Mouse (Mus musculus): ENCODE data around the gene Lsr. TPM values are rescaled to one million over a fixed set of nuclear protein-coding genes. Genes with fewer than 3 reads are reported as not detected.

Lsr gene
- polyA plus RNA-seq, 1 experiment from 2014 or later = 13.8 TPM

- Histone ChIP-seq H3K9ac (no peak overlapping the region), H3K9me3 (replicated peaks) (no peaks in the 10 kb centered on the region), H3K36me3 (peaks cover 11% of the 10 kb centered on the region), H3K27me3 (replicated peaks) (no peaks in the 10 kb centered on the region), H3K4me2 (no peak overlapping the region), H3K4me1 (replicated peaks) (peaks cover 19% of the 10 kb centered on the region), H3K27ac (ENCODE audit: poor library complexity, severe bottlenecking) (no peak overlapping the region), H3K4me3 (no peak overlapping the region)
- no peak for ATAC-seq (ENCODE audit: insufficient number of reproducible peaks, low FRiP score)
- 87% methylated on average over 5 of the region's 5 CpGs for WGBS
These were observed 10.4 kb downstream of the Lsr start for GRCm38 (mm10) chr7:30962862-30963261.

- Histone ChIP-seq H3K4me1 (replicated peaks) (peaks cover 29% of the 10 kb centered on the region), H3K36me3 (peaks cover 15% of the 10 kb centered on the region), H3K27me3 (replicated peaks) (no peaks in the 10 kb centered on the region), H3K4me3 (no peak overlapping the region), H3K27ac (ENCODE audit: poor library complexity, severe bottlenecking) (no peak overlapping the region), H3K9me3 (replicated peaks) (no peaks in the 10 kb centered on the region), H3K4me2 (no peak overlapping the region), H3K9ac (no peak overlapping the region)
- 87% methylated on average over 6 of the region's 6 CpGs for WGBS
- no peak for ATAC-seq (ENCODE audit: insufficient number of reproducible peaks, low FRiP score)
These were observed 13.4 kb downstream of the Lsr start for GRCm38 (mm10) chr7:30959786-30960349.

GRCm38 (mm10) chr7:30958866-30959487 lies 14.3 kb downstream of the Lsr start:
- Histone ChIP-seq H3K4me1 (replicated peaks) (peaks cover 29% of the 10 kb centered on the region), H3K27me3 (replicated peaks) (no peaks in the 10 kb centered on the region), H3K4me2 (no peak overlapping the region), H3K27ac (ENCODE audit: poor library complexity, severe bottlenecking) (no peak overlapping the region), H3K9me3 (replicated peaks) (no peaks in the 10 kb centered on the region), H3K9ac (no peak overlapping the region), H3K4me3 (no peak overlapping the region), H3K36me3 (peaks cover 24% of the 10 kb centered on the region)
- ATAC-seq (ENCODE audit: insufficient number of reproducible peaks, low FRiP score) = no peak
- WGBS = 96% methylated on average over 9 of the region's 9 CpGs

- ATAC-seq (ENCODE audit: insufficient number of reproducible peaks, low FRiP score) = no peak
- Histone ChIP-seq H3K4me2 (peak overlapping the region; percentile 89), H3K4me3 (peak overlapping the region; percentile 97), H3K9me3 (replicated peaks) (no peaks in the 10 kb centered on the region), H3K36me3 (peaks cover 31% of the 10 kb centered on the region), H3K27ac (ENCODE audit: poor library complexity, severe bottlenecking) (peak overlapping the region; percentile 98), H3K4me1 (replicated peaks) (peaks cover 25% of the 10 kb centered on the region), H3K27me3 (replicated peaks) (no peaks in the 10 kb centered on the region), H3K9ac (peak overlapping the region; percentile 100)
- WGBS = 77% methylated on average over 28 of the region's 28 CpGs
These were observed 15.0 kb downstream of the Lsr start for GRCm38 (mm10) chr7:30958109-30958865.

- H3K36me3 ChIP-seq = peaks cover 40% of the 10 kb centered on the region
- under 1% methylated on average over 42 of the region's 43 CpGs for WGBS
These were observed 15.9 kb downstream of the Lsr start for GRCm38 (mm10) chr7:30957367-30957783.

GRCm38 (mm10) chr7:30956756-30957366 lies 16.4 kb downstream of the Lsr start, which contains the start of gene Usf2:
Gene Usf2, minus strand, starts transcription at chr7:30956803.
- H3K4me3 ChIP-seq = peak within 1 kb of the TSS; percentile 97
- H3K27ac ChIP-seq (ENCODE audit: poor library complexity, severe bottlenecking) = peak within 1 kb of the TSS; percentile 98
- H3K36me3 ChIP-seq = peaks cover 45% of the 10 kb centered on the region
- no peaks in the 10 kb centered on the region for H3K9me3 ChIP-seq (replicated peaks)
- H3K4me1 ChIP-seq (replicated peaks) = peaks cover 19% of the 10 kb centered on the region
- peak within 1 kb of the TSS; percentile 89 for H3K4me2 ChIP-seq
- ATAC-seq (ENCODE audit: insufficient number of reproducible peaks, low FRiP score) = peak; percentile 65
- peak within 1 kb of the TSS; percentile 100 for H3K9ac ChIP-seq
- H3K27me3 ChIP-seq (replicated peaks) = no peaks in the 10 kb centered on the region
- 4% methylated on average over 49 of the region's 82 CpGs for WGBS

More at GRCm38 (mm10) chr7:30957367-30957783, 15.9 kb downstream of the Lsr start:
- Histone ChIP-seq H3K4me2 (peak overlapping the region; percentile 89), H3K9me3 (replicated peaks) (no peaks in the 10 kb centered on the region), H3K27ac (ENCODE audit: poor library complexity, severe bottlenecking) (peak overlapping the region; percentile 98), H3K4me3 (peak overlapping the region; percentile 97), H3K4me1 (replicated peaks) (peaks cover 24% of the 10 kb centered on the region), H3K27me3 (replicated peaks) (no peaks in the 10 kb centered on the region), H3K9ac (peak overlapping the region; percentile 100)
- peak; percentile 78 for ATAC-seq (ENCODE audit: insufficient number of reproducible peaks, low FRiP score)

GRCm38 (mm10) chr7:30956357-30956751 lies 16.9 kb downstream of the Lsr start:
- 0% methylated on average over 36 of the region's 49 CpGs for WGBS
- H3K9ac ChIP-seq = peak overlapping the region; percentile 100
- peaks cover 19% of the 10 kb centered on the region for H3K4me1 ChIP-seq (replicated peaks)
- peak overlapping the region; percentile 89 for H3K4me2 ChIP-seq
- no peaks in the 10 kb centered on the region for H3K9me3 ChIP-seq (replicated peaks)
- H3K27me3 ChIP-seq (replicated peaks) = no peaks in the 10 kb centered on the region
- H3K36me3 ChIP-seq = peaks cover 49% of the 10 kb centered on the region
- ATAC-seq (ENCODE audit: insufficient number of reproducible peaks, low FRiP score) = peak; percentile 58
- peak overlapping the region; percentile 97 for H3K4me3 ChIP-seq
- H3K27ac ChIP-seq (ENCODE audit: poor library complexity, severe bottlenecking) = peak overlapping the region; percentile 98

GRCm38 (mm10) chr7:30955584-30956356 lies 17.5 kb downstream of the Lsr start:
- under 1% methylated on average over 52 of the region's 64 CpGs for WGBS
- H3K9ac ChIP-seq = peak overlapping the region; percentile 100
- peak overlapping the region; percentile 89 for H3K4me2 ChIP-seq
- peak overlapping the region; percentile 98 for H3K27ac ChIP-seq (ENCODE audit: poor library complexity, severe bottlenecking)
- peaks cover 55% of the 10 kb centered on the region for H3K36me3 ChIP-seq
- H3K27me3 ChIP-seq (replicated peaks) = no peaks in the 10 kb centered on the region
- peak overlapping the region; percentile 97 for H3K4me3 ChIP-seq
- peak; percentile 83 for ATAC-seq (ENCODE audit: insufficient number of reproducible peaks, low FRiP score)
- H3K4me1 ChIP-seq (replicated peaks) = peaks cover 19% of the 10 kb centered on the region
- no peaks in the 10 kb centered on the region for H3K9me3 ChIP-seq (replicated peaks)

- peaks cover 62% of the 10 kb centered on the region for H3K36me3 ChIP-seq
- H3K27ac ChIP-seq (ENCODE audit: poor library complexity, severe bottlenecking) = no peak overlapping the region
- peak overlapping the region; percentile 97 for H3K4me3 ChIP-seq
- peaks cover 19% of the 10 kb centered on the region for H3K4me1 ChIP-seq (replicated peaks)
- H3K9me3 ChIP-seq (replicated peaks) = no peaks in the 10 kb centered on the region
- no peaks in the 10 kb centered on the region for H3K27me3 ChIP-seq (replicated peaks)
- WGBS = 89% methylated on average over 12 of the region's 12 CpGs
- no peak for ATAC-seq (ENCODE audit: insufficient number of reproducible peaks, low FRiP score)
- H3K4me2 ChIP-seq = peak overlapping the region; percentile 89
- peak overlapping the region; percentile 100; the same call in 1 of the 2 replicates for H3K9ac ChIP-seq
These were observed 18.2 kb downstream of the Lsr start for GRCm38 (mm10) chr7:30954971-30955520.

- Histone ChIP-seq H3K36me3 (peaks cover 68% of the 10 kb centered on the region), H3K9ac (no peak overlapping the region), H3K4me3 (no peak overlapping the region), H3K4me2 (no peak overlapping the region), H3K27me3 (replicated peaks) (no peaks in the 10 kb centered on the region), H3K27ac (ENCODE audit: poor library complexity, severe bottlenecking) (no peak overlapping the region), H3K4me1 (replicated peaks) (peaks cover 19% of the 10 kb centered on the region), H3K9me3 (replicated peaks) (no peaks in the 10 kb centered on the region)
- 82% methylated on average over 3 of the region's 3 CpGs for WGBS
- ATAC-seq (ENCODE audit: insufficient number of reproducible peaks, low FRiP score) = no peak
These were observed 19.2 kb downstream of the Lsr start for GRCm38 (mm10) chr7:30954036-30954435.

All from heart, embryonic 12.5 days (tissue).